Mouse (Mus musculus): ENCODE measurements at regions not wholly inside any gene's neighbourhood (a gene's known extent, or its start where the extent isn't known, plus 50 kb on each side); places are given as distances from the start of the nearest gene placed in this dataset.

DNA sequence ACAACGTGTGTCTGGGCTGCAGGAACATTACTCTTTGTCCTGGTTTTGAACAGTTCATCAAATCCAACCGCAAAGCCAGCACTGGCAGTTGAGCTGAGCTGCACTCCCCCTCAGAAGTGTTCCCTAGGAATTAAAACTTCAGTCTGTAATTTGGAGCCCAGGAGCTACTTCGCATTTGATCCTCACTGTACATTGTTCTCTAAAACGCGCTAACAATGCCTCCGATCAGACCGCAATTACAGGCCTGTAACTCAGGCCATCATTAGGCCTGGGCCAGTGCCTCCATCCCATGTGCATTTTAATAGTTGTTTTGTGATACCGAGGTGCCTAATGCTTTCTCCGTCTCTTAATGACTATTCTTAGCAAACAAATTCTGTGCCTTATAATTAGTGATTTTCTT is 185.6 kb downstream of the Rps15a start:
- TF ChIP-seq CTCF (IDR thresholded peaks at IDR 0.05; ENCODE audit: insufficient read depth, low read depth, low read length): no peak
- no peak for TF ChIP-seq POLR2A (IDR thresholded peaks at IDR 0.05; ENCODE audit: insufficient read depth, low read depth, low read length)

All from olfactory bulb, adult 2 months (tissue).